Mouse (Mus musculus) bone marrow macrophage, adult 2 months (primary cell): ENCODE measurements around the gene Cd5l.

Experiments used
- CTCF ChIP-seq: IDR thresholded peaks from 2 replicates; pipeline ENCODE4 v1.5.1; 2012; ENCODE audit warnings: low read depth, mild to moderate bottlenecking, low read length, moderate library complexity
- POLR2A ChIP-seq: IDR thresholded peaks from 2 replicates; pipeline ENCODE4 v1.6.1; 2012; ENCODE audit warnings: mild to moderate bottlenecking, low read depth, low read length, borderline replicate concordance

- TF ChIP-seq POLR2A (no peak), CTCF (peak; percentile 79)
Measured at GRCm38 (mm10) chr3:87408171-87408570, 50.5 kb downstream of the Cd5l start.
